Mouse (Mus musculus): ENCODE data around the gene Ammecr1.

Ammecr1 gene

GRCm38 (mm10) chrX:142916719-142917118 is 49.8 kb downstream of the Ammecr1 start:
- DNase-seq (ENCODE audit: low spot score in 2 of 2) = no peak

GRCm38 (mm10) chrX:142914208-142914607 is 52.3 kb downstream of the Ammecr1 start:
- no peak for DNase-seq (ENCODE audit: low spot score in 2 of 2)

- DNase-seq (ENCODE audit: low spot score in 2 of 2) = no peak
Measured at GRCm38 (mm10) chrX:142903854-142904253, 62.7 kb downstream of the Ammecr1 start.

GRCm38 (mm10) chrX:142902599-142902998 is 63.9 kb downstream of the Ammecr1 start:
- DNase-seq (ENCODE audit: low spot score in 2 of 2) = no peak

DNA sequence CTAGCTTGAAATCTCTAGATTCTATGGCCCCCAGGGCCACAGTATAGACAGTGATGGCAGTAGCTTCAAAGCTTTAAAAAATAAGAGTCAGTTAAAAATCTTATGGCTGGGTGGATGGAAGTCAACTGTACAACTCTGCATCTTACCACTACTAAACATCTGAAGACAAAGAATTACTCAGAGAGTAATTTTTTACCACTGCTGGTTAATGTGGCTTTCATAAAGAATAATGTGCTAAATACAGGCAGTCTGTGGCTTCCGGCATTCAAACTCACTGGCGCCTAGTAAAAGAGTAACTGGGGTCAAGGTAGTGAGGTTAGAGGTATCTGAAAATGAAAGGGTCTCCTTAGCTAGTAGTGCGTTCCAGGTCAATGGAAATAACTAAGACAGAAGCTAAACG is 64.6 kb downstream of the Ammecr1 start:
- no peak for DNase-seq (ENCODE audit: low spot score in 2 of 2)

- no peak for DNase-seq (ENCODE audit: low spot score in 2 of 2)
Measured at GRCm38 (mm10) chrX:142898295-142898887, 68.1 kb downstream of the Ammecr1 start.

DNA sequence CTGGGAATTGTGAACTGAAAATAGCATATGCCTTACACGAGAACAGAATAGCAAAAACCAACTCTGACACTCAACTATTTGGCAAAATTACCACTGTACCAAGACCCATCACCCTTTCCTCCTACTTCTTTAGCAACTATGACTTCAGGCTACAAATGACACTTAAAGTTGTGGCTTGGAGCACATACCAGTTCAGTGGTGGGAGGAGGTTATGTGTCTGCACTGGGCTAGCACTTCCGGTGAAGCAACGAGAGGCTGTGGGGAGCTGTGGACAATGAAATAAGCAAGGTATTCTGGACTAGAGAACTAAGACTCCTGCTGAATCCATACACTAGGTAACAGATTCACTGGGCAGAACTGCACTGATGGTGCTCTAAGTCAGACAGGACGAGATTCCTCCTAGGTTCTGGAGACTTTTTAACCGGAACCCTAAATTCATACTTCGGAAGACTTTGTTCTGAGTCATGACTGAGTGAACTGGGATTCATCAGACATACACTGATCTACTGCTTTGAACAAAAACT is 69.0 kb downstream of the Ammecr1 start:
- DNase-seq (ENCODE audit: low spot score in 2 of 2) = no peak

- no peak for DNase-seq (ENCODE audit: low spot score in 2 of 2)
Measured at GRCm38 (mm10) chrX:142895316-142895715, 71.2 kb downstream of the Ammecr1 start.

DNA sequence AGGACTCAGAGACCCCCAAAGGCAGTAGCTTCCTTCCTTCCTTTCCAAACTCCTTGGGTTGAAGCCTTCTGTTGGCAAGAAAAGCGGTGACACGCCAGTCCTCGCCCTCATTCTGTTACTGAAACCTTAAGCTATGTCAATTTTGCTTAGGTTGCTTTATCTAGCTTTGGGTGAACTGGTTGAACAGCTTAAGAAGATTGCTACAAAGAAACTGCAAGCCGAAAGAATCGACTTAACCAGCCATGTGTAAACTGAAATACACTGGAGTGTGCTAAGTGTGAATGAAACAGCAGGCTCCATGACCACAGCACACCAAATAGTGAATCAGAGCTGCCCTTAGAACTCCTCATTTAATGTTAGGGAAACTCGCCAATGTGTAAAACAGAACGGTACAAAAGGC is 80.6 kb downstream of the Ammecr1 start:
- DNase-seq (ENCODE audit: low spot score in 2 of 2) = no peak

- no peak for DNase-seq (ENCODE audit: low spot score in 2 of 2)
Measured at GRCm38 (mm10) chrX:142883593-142883992, 82.9 kb downstream of the Ammecr1 start.

GRCm38 (mm10) chrX:142882255-142882654 is 84.3 kb downstream of the Ammecr1 start:
- no peak for DNase-seq (ENCODE audit: low spot score in 2 of 2)

DNA sequence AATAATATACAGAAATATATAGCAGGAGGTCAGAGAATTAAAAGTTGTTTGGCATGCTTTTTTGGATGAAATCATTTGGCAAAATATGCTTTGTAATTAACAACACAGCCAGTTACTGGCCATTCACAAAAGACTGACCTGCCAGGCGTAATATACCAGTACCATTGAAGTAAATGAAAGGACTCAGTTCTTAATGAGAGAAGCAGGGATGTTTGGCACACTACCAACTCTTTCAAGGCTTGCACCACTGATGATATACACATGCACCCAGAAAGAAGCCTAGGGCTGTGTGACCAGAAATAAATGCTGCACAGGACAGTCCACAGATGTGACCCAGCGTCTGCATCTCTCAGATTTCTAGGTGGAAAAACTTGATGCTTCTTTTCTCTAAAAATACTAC is 96.7 kb downstream of the Ammecr1 start:
- no peak for DNase-seq (ENCODE audit: low spot score in 2 of 2)

DNA sequence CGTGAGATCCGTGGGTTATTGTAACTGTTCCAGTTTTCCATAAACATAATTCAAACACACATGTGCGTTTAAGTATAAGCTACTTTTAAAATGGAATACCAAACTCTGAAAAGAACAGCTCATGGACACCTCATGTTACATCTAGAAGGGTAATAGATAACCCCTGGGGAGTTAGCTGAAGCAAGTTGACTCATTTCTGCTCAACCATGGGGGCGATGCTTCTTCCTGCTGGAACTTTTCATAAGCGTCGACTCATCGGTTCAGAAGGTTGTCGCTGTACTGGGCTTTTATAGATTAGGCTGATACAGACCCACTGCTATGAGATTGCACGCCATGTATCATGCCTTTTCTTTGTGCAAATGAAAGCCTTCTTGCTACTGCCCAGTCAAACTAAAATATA is 118.5 kb downstream of the Ammecr1 start:
- DNase-seq (ENCODE audit: low spot score in 2 of 2) = no peak

DNA sequence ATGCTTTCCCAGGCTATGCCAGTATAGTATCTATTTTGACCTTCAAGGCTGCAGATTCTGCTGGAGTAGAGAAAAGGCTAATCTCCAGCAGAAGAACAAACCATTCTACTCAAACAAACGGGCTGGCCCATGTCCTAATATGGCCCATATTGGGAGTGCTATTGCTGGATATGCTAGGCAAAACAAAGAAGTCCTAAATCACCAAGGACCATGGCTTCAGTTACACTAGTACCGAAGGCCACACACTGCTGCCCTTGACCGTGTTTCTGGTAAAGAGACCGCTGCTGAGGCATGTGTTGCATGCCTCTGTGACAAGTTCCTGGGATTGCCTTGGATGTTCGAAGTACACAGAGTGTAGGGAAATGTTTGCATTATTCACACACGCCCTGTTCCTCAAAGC is 120.3 kb downstream of the Ammecr1 start:
- DNase-seq (ENCODE audit: low spot score in 2 of 2) = no peak

GRCm38 (mm10) chrX:142841916-142842315 is 124.6 kb downstream of the Ammecr1 start:
- DNase-seq (ENCODE audit: low spot score in 2 of 2) = no peak

DNA sequence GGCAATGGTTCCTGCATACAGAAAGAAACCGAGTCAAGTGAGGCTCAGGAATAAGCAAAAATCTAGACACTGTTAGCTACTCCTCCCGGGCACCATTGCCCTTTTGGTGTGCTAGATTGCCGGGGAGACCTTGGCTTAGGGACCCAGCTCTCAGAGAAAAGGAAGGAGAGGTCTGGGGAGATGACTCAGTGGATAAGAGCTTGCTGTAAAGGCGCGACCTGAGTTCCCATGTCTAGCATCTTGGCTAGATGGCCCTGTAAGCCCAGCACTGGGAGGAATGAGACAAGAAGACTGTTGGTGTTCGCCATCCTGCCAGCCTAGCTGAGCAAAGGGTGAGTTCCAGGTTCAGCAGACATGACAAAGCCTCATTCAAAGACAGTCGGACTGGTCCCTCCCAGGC is 127.1 kb downstream of the Ammecr1 start:
- DNase-seq (ENCODE audit: low spot score in 2 of 2) = no peak

GRCm38 (mm10) chrX:142838841-142839240 is 127.7 kb downstream of the Ammecr1 start:
- DNase-seq (ENCODE audit: low spot score in 2 of 2) = no peak

DNA sequence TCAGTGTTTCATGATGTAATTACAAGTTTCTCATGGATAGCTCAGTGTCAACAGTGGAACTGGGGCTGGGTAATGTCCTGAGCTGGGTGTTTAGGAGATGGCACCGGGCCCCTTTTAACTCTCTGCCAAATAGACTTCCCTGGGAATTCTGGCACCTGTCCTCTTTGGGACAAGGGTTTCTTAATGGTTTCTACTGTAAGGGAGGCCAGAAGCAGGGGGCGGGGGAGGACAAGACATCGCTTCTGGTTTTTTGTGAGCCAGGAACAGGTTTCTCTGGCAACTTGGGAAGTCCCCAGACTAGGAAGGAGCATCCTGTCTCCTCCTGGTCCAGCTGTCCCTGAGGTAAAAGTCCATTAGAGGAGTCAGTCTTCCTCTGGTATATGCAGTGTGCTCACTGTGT is 129.2 kb downstream of the Ammecr1 start:
- DNase-seq (ENCODE audit: low spot score in 2 of 2) = no peak

DNA sequence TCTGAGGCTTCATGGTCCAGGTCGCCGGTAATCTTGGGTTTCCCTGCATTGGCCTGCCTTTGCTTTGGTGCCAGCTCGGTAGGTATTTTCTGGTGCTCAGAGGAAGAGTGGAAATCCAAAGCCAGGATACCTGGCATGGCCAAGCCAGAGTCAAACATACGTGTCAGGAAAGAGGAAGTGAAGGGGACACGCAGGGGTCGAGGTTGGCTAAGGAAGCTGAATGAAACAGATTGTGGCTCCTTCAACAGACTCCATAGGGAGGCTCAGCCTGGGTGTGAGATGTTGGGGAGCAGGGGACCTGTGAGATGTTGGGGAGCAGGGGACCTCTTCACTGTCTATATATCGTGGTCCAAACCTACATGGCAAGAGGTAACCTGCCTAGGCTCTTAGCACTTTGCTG is 130.1 kb downstream of the Ammecr1 start:
- DNase-seq (ENCODE audit: low spot score in 2 of 2) = no peak

DNA sequence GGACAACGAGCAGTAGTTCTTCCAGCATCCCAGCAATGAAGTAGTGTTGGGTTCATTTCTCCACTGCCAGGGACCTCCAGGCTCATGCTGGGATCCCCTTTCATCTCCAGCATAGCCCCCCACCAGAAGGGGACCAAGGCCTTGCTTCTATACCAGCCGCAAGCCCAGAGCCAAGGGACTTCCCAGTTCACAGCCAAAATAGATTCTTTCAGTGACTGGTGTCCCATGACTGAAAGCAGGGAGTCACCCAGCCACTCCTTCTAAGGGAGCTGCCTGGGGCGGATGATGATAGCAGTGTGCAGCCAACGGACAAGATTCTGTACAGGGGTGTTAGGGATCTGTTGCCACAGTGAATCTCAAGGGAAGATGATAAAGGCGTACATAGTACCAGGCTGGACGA is 131.7 kb downstream of the Ammecr1 start:
- DNase-seq (ENCODE audit: low spot score in 2 of 2) = no peak

- DNase-seq (ENCODE audit: low spot score in 2 of 2) = no peak
Measured at GRCm38 (mm10) chrX:142833164-142833796, 133.2 kb downstream of the Ammecr1 start.

GRCm38 (mm10) chrX:142832221-142832620 is 134.3 kb downstream of the Ammecr1 start:
- DNase-seq (ENCODE audit: low spot score in 2 of 2) = no peak

DNA sequence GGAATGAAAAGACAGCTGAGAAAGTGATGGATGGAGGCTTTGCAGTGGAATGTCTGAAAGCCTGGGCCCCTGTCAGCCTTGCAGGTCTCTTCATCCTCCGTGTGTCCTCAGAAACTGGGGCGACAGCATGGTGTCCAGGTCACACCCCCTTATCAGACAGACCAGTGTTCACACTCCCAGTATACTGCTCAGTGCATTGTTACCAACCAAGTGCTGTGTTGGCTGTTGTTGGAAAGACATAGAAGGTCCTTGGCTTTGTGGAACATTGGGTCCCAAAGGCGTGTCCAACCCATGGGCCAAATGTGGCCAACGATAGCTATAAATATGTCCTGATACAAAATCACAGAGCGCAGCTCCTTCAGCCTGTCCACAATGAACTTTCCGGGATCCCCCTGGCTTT is 136.0 kb downstream of the Ammecr1 start:
- no peak for DNase-seq (ENCODE audit: low spot score in 2 of 2)

Data from frontal cortex, postnatal 14 days (tissue).